Mouse (Mus musculus) lung, embryonic 16.5 days (tissue): ENCODE measurements around the gene Zfp362. TPM values are rescaled to one million over a fixed set of nuclear protein-coding genes. Genes with fewer than 3 reads are reported as not detected.

Source experiments
- ATAC-seq: fragments of 200-750 bp; cut with Nextera tagmentation; 2 replicates; pipeline ENCODE4 v1.8.0; 2017; ENCODE audit warnings: low read depth, mild to moderate bottlenecking, moderate library complexity
- H3K27ac ChIP-seq: fragments of 300-500 bp; sonication (generic); 2 replicates; pipeline ENCODE4 v1.5.1; 2014; ENCODE audit warnings: mild to moderate bottlenecking, control low read depth, low read length
- H3K27me3 ChIP-seq: fragments of 300-500 bp; sonication (generic); 2 replicates; pipeline ENCODE4 v1.6.1; 2014; ENCODE audit warnings: low read depth, low read length, mixed read lengths; ENCODE audit not compliant: control insufficient read depth, insufficient read depth
- H3K36me3 ChIP-seq: fragments of 300-500 bp; sonication (generic); 2 replicates; pipeline ENCODE4 v1.6.1; 2014; ENCODE audit warnings: low read length; ENCODE audit not compliant: control insufficient read depth, insufficient read depth
- H3K4me1 ChIP-seq: fragments of 300-500 bp; sonication (generic); replicated peaks from 2 replicates; pipeline ENCODE4 v1.6.1; 2014; ENCODE audit warnings: low read length, mixed read lengths; ENCODE audit not compliant: control insufficient read depth, insufficient read depth
- H3K4me2 ChIP-seq: fragments of 300-500 bp; sonication (generic); 2 replicates; pipeline ENCODE4 v1.6.1; 2014; ENCODE audit warnings: low read depth, low read length, control low read depth
- H3K4me3 ChIP-seq: fragments of 300-500 bp; sonication (generic); 2 replicates; pipeline ENCODE4 v1.5.1; 2014; ENCODE audit warnings: mild to moderate bottlenecking, low read length, control low read depth
- H3K9ac ChIP-seq: fragments of 300-500 bp; sonication (generic); 2 replicates; pipeline ENCODE4 v1.6.1; 2014; ENCODE audit warnings: low read length, control low read depth
- H3K9me3 ChIP-seq: fragments of 300-500 bp; sonication (generic); 2 replicates; pipeline ENCODE4 v1.6.1; 2016; ENCODE audit warnings: low read length; ENCODE audit not compliant: control insufficient read depth
- WGBS: fragments of 180-500 bp; shearing (Covaris S2); extraction: QIAGEN DNeasy Blood & Tissue Kit; methylation state at CpG from one replicate; pipeline ENCODE4 v1.1.7; 2014; 5-methylcytosine and 5-hydroxymethylcytosine counted together
- polyA plus RNA-seq: library from polyadenylated mRNA; unstranded; fragments of >200 nt; fragmentation: Nextera tagmentation; extraction: Ambion mirVana; gene quantifications from 2 replicates; pipeline ENCODE4 v1.2.1, GENCODE M21; 2015

The Zfp362 gene
- polyA plus RNA-seq, 1 experiment from 2014 or later = 33.6 TPM

DNA sequence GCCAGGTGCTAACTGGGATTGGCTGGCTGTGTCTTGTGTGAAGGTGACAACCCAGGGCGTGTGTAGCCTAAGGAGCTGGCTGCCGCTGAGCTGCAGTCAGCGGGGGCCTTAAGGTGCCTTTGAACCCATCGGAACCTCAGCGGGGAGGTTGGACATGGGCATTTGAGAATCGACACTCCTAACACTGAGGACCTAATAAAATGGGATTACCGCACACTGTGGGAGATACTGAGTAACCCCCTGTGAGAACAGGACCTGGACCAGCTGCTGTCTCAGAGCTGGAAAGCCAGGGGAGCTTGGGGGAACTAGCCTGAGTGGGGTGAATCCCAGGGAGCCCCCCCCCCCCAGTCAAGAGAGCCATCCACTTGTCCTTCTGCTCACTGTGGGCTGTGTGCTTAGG, 52.3 kb downstream of the Zfp362 start:
- no peaks in the 10 kb centered on the region for H3K9me3 ChIP-seq
- no peak for ATAC-seq
- no peak overlapping the region for H3K9ac ChIP-seq
- H3K4me3 ChIP-seq = no peak overlapping the region
- 91% methylated on average over 7 of the region's 7 CpGs for WGBS
- peaks cover 42% of the 10 kb centered on the region for H3K36me3 ChIP-seq
- no peaks in the 10 kb centered on the region for H3K4me1 ChIP-seq
- H3K4me2 ChIP-seq = no peak overlapping the region
- no peak overlapping the region for H3K27ac ChIP-seq
- H3K27me3 ChIP-seq = no peaks in the 10 kb centered on the region

DNA sequence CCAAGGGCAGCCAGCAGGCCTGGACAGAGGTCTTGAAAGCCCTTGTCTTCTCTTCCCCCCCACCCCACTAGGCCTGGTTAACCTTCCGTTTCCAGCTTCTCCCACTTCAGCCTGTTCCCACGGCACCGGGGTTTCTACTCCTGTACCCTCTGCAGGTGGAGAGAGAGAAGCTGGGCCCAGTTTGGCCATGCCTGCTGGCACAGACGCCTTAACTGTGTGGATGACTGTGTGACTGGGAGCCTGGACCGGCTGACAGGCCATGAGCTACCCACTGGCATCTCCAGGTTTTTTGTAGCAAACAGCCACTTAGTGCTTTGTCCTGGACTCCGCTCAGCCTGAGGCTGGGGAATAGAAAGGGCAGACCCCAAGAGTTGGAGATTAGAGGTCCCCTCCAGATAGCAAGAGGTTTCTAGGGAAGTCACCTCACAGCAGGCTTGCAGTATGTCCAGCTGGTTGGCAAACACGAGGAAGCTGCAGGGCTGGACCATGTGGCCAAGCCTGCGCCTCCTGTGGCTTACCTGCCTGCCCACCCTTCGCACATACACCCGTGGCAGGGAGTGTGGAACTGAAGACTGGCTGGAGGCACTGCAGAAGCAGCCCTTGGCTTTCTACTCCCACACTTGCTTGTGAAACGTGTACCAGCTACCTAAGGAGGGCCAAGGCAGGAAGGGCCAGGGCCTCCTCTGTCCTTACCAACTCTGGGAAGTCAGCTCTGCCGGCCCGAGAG, 53.7 kb downstream of the Zfp362 start:
- Histone ChIP-seq H3K4me1 (no peaks in the 10 kb centered on the region), H3K4me3 (no peak overlapping the region), H3K4me2 (no peak overlapping the region), H3K9me3 (no peaks in the 10 kb centered on the region), H3K9ac (no peak overlapping the region), H3K36me3 (peaks cover 56% of the 10 kb centered on the region), H3K27ac (no peak overlapping the region), H3K27me3 (no peaks in the 10 kb centered on the region)
- ATAC-seq = no peak
- 82% methylated on average over 13 of the region's 13 CpGs for WGBS

DNA sequence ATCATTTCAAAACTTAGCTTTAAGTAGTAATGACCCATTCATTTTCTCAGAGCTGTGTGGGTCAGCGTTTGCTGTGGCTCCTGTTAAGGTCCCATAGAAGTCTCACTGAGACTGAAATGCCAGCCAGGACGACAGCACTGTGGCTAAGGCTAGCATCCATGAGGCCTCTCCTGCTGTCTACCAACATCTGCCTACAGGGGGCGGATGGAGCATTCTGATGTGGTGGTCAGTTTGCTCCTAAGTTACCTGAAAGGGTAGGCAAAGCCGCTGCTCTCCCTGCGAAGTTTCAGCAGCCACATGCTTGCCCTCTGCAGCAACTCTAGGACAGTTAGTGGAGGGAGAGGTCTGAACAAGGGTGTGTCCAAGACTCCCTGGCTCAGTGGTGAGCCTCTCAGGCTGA, 54.8 kb downstream of the Zfp362 start:
- ATAC-seq = no peak
- H3K36me3 ChIP-seq = peaks cover 67% of the 10 kb centered on the region
- H3K4me1 ChIP-seq = no peaks in the 10 kb centered on the region
- no peak overlapping the region for H3K4me3 ChIP-seq
- no peaks in the 10 kb centered on the region for H3K9me3 ChIP-seq
- 54% methylated on average over 5 of the region's 5 CpGs for WGBS
- H3K27ac ChIP-seq = no peak overlapping the region
- no peak overlapping the region for H3K4me2 ChIP-seq
- H3K27me3 ChIP-seq = no peaks in the 10 kb centered on the region
- no peak overlapping the region for H3K9ac ChIP-seq

DNA sequence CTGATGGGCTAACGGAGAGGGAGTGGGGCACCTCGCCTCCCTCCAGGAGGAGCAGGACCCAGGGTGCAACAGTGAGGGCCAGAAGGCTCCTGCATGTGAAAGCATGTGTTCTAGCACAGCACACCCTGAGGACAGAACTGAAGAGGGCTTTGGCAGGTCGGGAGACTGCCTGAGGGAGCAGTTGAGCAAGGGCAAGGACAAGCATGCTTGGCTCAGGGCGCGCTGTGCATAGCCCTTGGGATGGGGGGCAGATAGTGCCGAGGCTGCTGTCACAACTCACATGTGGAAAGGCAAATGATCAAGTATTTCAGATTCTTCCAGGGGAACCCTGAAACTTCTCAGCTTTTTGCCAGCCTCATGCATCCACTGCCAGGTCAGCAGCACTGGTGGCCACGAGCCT, 57.5 kb downstream of the Zfp362 start:
- WGBS = 83% methylated on average over 7 of the region's 7 CpGs
- Histone ChIP-seq H3K4me2 (no peak overlapping the region), H3K9ac (no peak overlapping the region), H3K4me1 (no peaks in the 10 kb centered on the region), H3K27me3 (no peaks in the 10 kb centered on the region), H3K27ac (no peak overlapping the region), H3K9me3 (no peaks in the 10 kb centered on the region), H3K36me3 (peaks cover 84% of the 10 kb centered on the region), H3K4me3 (no peak overlapping the region)
- ATAC-seq = no peak

GRCm38 (mm10) chr4:128747614-128748270, 58.1 kb downstream of the Zfp362 start:
- H3K9me3 ChIP-seq = no peaks in the 10 kb centered on the region
- WGBS = 55% methylated on average over 22 of the region's 22 CpGs
- peaks cover 2% of the 10 kb centered on the region; the same call in 1 of the 2 replicates for H3K4me1 ChIP-seq
- ATAC-seq = no peak
- H3K4me2 ChIP-seq = no peak overlapping the region
- no peak overlapping the region for H3K4me3 ChIP-seq
- no peaks in the 10 kb centered on the region for H3K27me3 ChIP-seq
- H3K36me3 ChIP-seq = peaks cover 82% of the 10 kb centered on the region
- no peak overlapping the region for H3K27ac ChIP-seq
- no peak overlapping the region for H3K9ac ChIP-seq

DNA sequence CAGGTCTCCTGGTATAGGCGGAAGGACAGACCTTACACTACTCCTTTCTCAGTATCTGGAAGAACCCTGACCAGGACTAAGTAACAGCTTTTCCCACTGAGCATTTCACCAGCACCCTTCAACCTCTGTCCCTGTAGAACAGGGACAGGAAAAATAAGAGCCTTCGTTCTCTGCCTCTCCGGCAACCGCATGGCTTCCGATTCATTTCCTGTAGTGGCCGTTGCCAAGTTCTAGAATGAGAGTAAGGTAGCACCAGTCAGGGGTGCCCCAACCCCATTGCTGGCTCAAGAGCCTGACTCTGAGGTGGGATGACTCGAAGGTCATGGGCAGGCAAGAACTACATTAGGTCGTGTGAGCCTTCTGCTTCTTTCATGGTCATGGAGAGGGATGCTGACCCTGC, 60.7 kb downstream of the Zfp362 start:
- Histone ChIP-seq H3K27me3 (no peaks in the 10 kb centered on the region), H3K9me3 (no peaks in the 10 kb centered on the region), H3K36me3 (peaks cover 60% of the 10 kb centered on the region), H3K4me1 (peaks cover 10% of the 10 kb centered on the region), H3K27ac (no peak overlapping the region), H3K4me2 (no peak overlapping the region), H3K9ac (no peak overlapping the region), H3K4me3 (no peak overlapping the region)
- no peak for ATAC-seq
- WGBS = 73% methylated on average over 8 of the region's 8 CpGs

- ATAC-seq = no peak
- no peak overlapping the region for H3K27ac ChIP-seq
These were observed 62.7 kb downstream of the Zfp362 start for GRCm38 (mm10) chr4:128743031-128743626.

DNA sequence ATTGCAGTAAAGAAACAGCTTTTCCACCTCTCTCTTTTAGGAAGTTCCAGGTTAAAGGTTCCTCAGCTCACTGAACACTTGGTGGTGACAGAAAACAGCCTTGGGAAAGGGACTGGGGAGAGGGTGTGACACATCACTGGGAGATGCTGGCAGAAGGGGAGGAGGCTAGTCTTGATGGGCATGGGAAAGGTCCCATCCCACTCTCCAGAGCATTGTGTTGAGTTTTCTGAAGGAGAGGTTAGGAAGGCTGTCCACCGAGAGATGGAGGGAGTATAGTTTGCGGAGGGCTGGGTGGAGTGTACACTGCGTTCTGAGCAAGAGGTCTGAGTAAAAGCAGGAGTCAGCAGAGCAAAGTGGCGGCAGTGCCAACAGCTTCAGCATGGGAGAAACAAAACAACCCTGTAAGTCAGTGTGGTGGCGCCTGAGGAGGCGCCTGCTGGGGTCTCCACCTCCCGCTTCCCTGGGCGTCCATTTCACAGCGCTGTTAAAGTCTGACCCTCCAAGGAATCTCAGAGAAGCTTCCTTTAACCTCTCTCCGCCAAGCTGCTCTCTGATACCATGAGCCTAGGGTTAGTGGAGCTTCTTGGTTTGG, 63.4 kb downstream of the Zfp362 start:
- Histone ChIP-seq H3K4me1 (peaks cover 16% of the 10 kb centered on the region), H3K36me3 (peaks cover 36% of the 10 kb centered on the region), H3K9ac (no peak overlapping the region), H3K4me3 (no peak overlapping the region), H3K4me2 (no peak overlapping the region), H3K27me3 (no peaks in the 10 kb centered on the region), H3K9me3 (no peaks in the 10 kb centered on the region), H3K27ac (no peak overlapping the region)
- 67% methylated on average over 10 of the region's 10 CpGs for WGBS
- peak; percentile 21; the same call in 1 of the 2 replicates for ATAC-seq

More at GRCm38 (mm10) chr4:128743031-128743626, 62.7 kb downstream of the Zfp362 start:
- no peak overlapping the region for H3K4me3 ChIP-seq
- 66% methylated on average over 12 of the region's 12 CpGs for WGBS
- H3K27me3 ChIP-seq = no peaks in the 10 kb centered on the region
- H3K9me3 ChIP-seq = no peaks in the 10 kb centered on the region
- H3K36me3 ChIP-seq = peaks cover 43% of the 10 kb centered on the region
- H3K9ac ChIP-seq = no peak overlapping the region
- no peak overlapping the region for H3K4me2 ChIP-seq
- peaks cover 14% of the 10 kb centered on the region for H3K4me1 ChIP-seq

- no peak overlapping the region for H3K4me3 ChIP-seq
- H3K4me2 ChIP-seq = no peak overlapping the region
- WGBS = 33% methylated on average over 5 of the region's 5 CpGs
- no peaks in the 10 kb centered on the region for H3K9me3 ChIP-seq
- ATAC-seq = no peak
- no peaks in the 10 kb centered on the region for H3K27me3 ChIP-seq
- no peak overlapping the region for H3K27ac ChIP-seq
- peaks cover 30% of the 10 kb centered on the region for H3K36me3 ChIP-seq
- H3K4me1 ChIP-seq = peaks cover 22% of the 10 kb centered on the region
- H3K9ac ChIP-seq = 0 out of 2 replicates have a peak overlapping the region, but pooled peaks have one; percentile 20
These were observed 63.9 kb downstream of the Zfp362 start for GRCm38 (mm10) chr4:128741906-128742305.
